ENCODE assay signal across 23 mouse cellular contexts in genomic region chr3:86252588-86252987, GRCm38 (mm10). TPM values are rescaled to one million over a fixed set of nuclear protein-coding genes. Genes with fewer than 3 reads are reported as not detected.
DNase-seq lines count a peak whose midpoint lies in the region; ATAC-seq and TF ChIP-seq lines count a peak whose summit lies in the region.
"Had no signal": no experiment of that assay in that cellular context is flagged by ENCODE, and none has a peak within 500 bp of the region (broad histone marks: within the 10 kb centered on the region; RNA-seq: fewer than 3 reads in every experiment).

No protein-coding gene starts in this region.

- H3K4me3 ChIP-seq in liver, embryonic 12.5 days = no peak overlapping the region
- no peak overlapping the region for H3K4me3 ChIP-seq in liver, postnatal 0 days (ENCODE audit: low read depth, low read length)
- no peak overlapping the region for H3K4me3 ChIP-seq in midbrain, embryonic 11.5 days (ENCODE audit: low read depth, low read length)
- H3K4me3 ChIP-seq in midbrain, embryonic 13.5 days (replicated peaks) = no peak overlapping the region
- H3K4me3 ChIP-seq in liver, embryonic 15.5 days (replicated peaks) = peak overlapping the region; percentile 2; the same call in 1 of the 2 replicates
- no peak overlapping the region for H3K4me3 ChIP-seq in intestine, embryonic 16.5 days (ENCODE audit: low read length)
- H3K4me3 ChIP-seq: embryonic facial prominence, embryonic 10.5 days; embryonic facial prominence, embryonic 13.5 days; forebrain, embryonic 12.5 days; forebrain, embryonic 15.5 days; heart, adult 2 months; heart, embryonic 10.5 days; heart, embryonic 13.5 days had no signal

- H3K4me2 ChIP-seq in liver, embryonic 12.5 days = peak overlapping the region; percentile 41
- H3K4me2 ChIP-seq in liver, postnatal 0 days (ENCODE audit: low read depth, low read length) = no peak overlapping the region
- H3K4me2 ChIP-seq in midbrain, embryonic 11.5 days = no peak overlapping the region
- no peak overlapping the region for H3K4me2 ChIP-seq in midbrain, embryonic 13.5 days (replicated peaks)
- peak overlapping the region; percentile 42 for H3K4me2 ChIP-seq in liver, embryonic 15.5 days
- H3K4me2 ChIP-seq in intestine, embryonic 16.5 days (ENCODE audit: low read depth, low read length) = no peak overlapping the region
- H3K4me2 ChIP-seq: embryonic facial prominence, embryonic 13.5 days; forebrain, embryonic 12.5 days; forebrain, embryonic 15.5 days; heart, embryonic 13.5 days; hindbrain, embryonic 14.5 days had no signal

- H3K4me1 ChIP-seq in liver, embryonic 12.5 days = peaks cover 36% of the 10 kb centered on the region
- peaks cover 22% of the 10 kb centered on the region for H3K4me1 ChIP-seq in liver, postnatal 0 days (ENCODE audit: insufficient read depth)
- H3K4me1 ChIP-seq in midbrain, embryonic 11.5 days (ENCODE audit: control insufficient read depth, insufficient read depth, low read length) = no peaks in the 10 kb centered on the region
- H3K4me1 ChIP-seq in midbrain, embryonic 13.5 days (replicated peaks) = no peaks in the 10 kb centered on the region
- H3K4me1 ChIP-seq in liver, embryonic 15.5 days (replicated peaks) = peaks cover 33% of the 10 kb centered on the region
- H3K4me1 ChIP-seq in intestine, embryonic 16.5 days (ENCODE audit: control insufficient read depth, insufficient read depth, low read length) = no peaks in the 10 kb centered on the region
- H3K4me1 ChIP-seq: embryonic facial prominence, embryonic 13.5 days; forebrain, embryonic 12.5 days; forebrain, embryonic 15.5 days; heart, embryonic 10.5 days had no signal

- peak overlapping the region; percentile 66 for H3K27ac ChIP-seq in liver, embryonic 12.5 days
- no peak overlapping the region for H3K27ac ChIP-seq in liver, postnatal 0 days (ENCODE audit: low read depth)
- H3K27ac ChIP-seq in midbrain, embryonic 11.5 days (ENCODE audit: low read depth, low read length) = no peak overlapping the region
- H3K27ac ChIP-seq in midbrain, embryonic 13.5 days = no peak overlapping the region
- H3K27ac ChIP-seq in liver, embryonic 15.5 days (replicated peaks) = peak overlapping the region; percentile 64
- H3K27ac ChIP-seq in intestine, embryonic 16.5 days (ENCODE audit: low read length) = no peak overlapping the region
- H3K27ac ChIP-seq: embryonic facial prominence, embryonic 10.5 days; embryonic facial prominence, embryonic 13.5 days; forebrain, embryonic 12.5 days; forebrain, embryonic 15.5 days; heart, adult 2 months; heart, embryonic 10.5 days; heart, embryonic 13.5 days; hindbrain, embryonic 14.5 days; hindbrain, postnatal 0 days had no signal

- TF ChIP-seq EP300 in liver, postnatal 0 days (IDR thresholded peaks at IDR 0.05; ENCODE audit: low read depth) = no peak

- H3K27me3 ChIP-seq in liver, embryonic 12.5 days (replicated peaks) = no peaks in the 10 kb centered on the region
- H3K27me3 ChIP-seq in liver, postnatal 0 days (ENCODE audit: insufficient read depth, low read length) = no peaks in the 10 kb centered on the region
- no peaks in the 10 kb centered on the region for H3K27me3 ChIP-seq in midbrain, embryonic 11.5 days (ENCODE audit: control insufficient read depth, insufficient read depth, low read length)
- no peaks in the 10 kb centered on the region for H3K27me3 ChIP-seq in midbrain, embryonic 13.5 days
- H3K27me3 ChIP-seq in liver, embryonic 15.5 days = no peaks in the 10 kb centered on the region
- no peaks in the 10 kb centered on the region for H3K27me3 ChIP-seq in intestine, embryonic 16.5 days (replicated peaks; ENCODE audit: control insufficient read depth, insufficient read depth, low read length)
- H3K27me3 ChIP-seq: embryonic facial prominence, embryonic 13.5 days; forebrain, embryonic 12.5 days; forebrain, embryonic 15.5 days; heart, embryonic 13.5 days; Patski had no signal

- H3K9me3 ChIP-seq in liver, embryonic 12.5 days (replicated peaks) = no peaks in the 10 kb centered on the region
- H3K9me3 ChIP-seq in liver, postnatal 0 days (ENCODE audit: low read length) = no peaks in the 10 kb centered on the region
- no peaks in the 10 kb centered on the region for H3K9me3 ChIP-seq in midbrain, embryonic 11.5 days (ENCODE audit: control insufficient read depth, low read length)
- H3K9me3 ChIP-seq in midbrain, embryonic 13.5 days = no peaks in the 10 kb centered on the region
- no peaks in the 10 kb centered on the region for H3K9me3 ChIP-seq in liver, embryonic 15.5 days (replicated peaks)
- no peaks in the 10 kb centered on the region for H3K9me3 ChIP-seq in intestine, embryonic 16.5 days (ENCODE audit: control insufficient read depth, low read length)
- H3K9me3 ChIP-seq: embryonic facial prominence, embryonic 10.5 days; embryonic facial prominence, embryonic 13.5 days; forebrain, embryonic 12.5 days; forebrain, embryonic 15.5 days; heart, embryonic 10.5 days; heart, embryonic 13.5 days had no signal

- ATAC-seq in liver, embryonic 12.5 days = no peak
- no peak for ATAC-seq in liver, postnatal 0 days
- no peak for ATAC-seq in midbrain, embryonic 11.5 days (ENCODE audit: low FRiP score)
- ATAC-seq in midbrain, embryonic 13.5 days = no peak
- ATAC-seq in liver, embryonic 15.5 days (ENCODE audit: insufficient read depth) = peak; percentile 45; the same call in 1 of the 2 replicates
- no peak for ATAC-seq in intestine, embryonic 16.5 days
- ATAC-seq: forebrain, embryonic 15.5 days; hindbrain, postnatal 0 days; Patski had no signal

- no peak for DNase-seq in liver, postnatal 0 days
- peak; percentile 51 for DNase-seq in midbrain, embryonic 11.5 days (ENCODE audit: low spot score, missing footprints)
- no peak for DNase-seq in embryo, embryonic 10.5 days (ENCODE audit: low spot score)
- DNase-seq: adrenal gland, postnatal 10 days; embryo, embryonic 11 days; gastrocnemius, postnatal 10 days; gastrocnemius, postnatal 36 days; heart, adult 2 months; heart, postnatal 14 days; heart, postnatal 4 days had no signal

- H3K9ac ChIP-seq in liver, embryonic 12.5 days = peak overlapping the region; percentile 31; the same call in 1 of the 2 replicates
- H3K9ac ChIP-seq in liver, postnatal 0 days (replicated peaks) = no peak overlapping the region
- H3K9ac ChIP-seq in midbrain, embryonic 11.5 days (ENCODE audit: low read length) = no peak overlapping the region
- H3K9ac ChIP-seq in midbrain, embryonic 13.5 days (replicated peaks) = no peak overlapping the region
- H3K9ac ChIP-seq in liver, embryonic 15.5 days = 0 out of 2 replicates have a peak overlapping the region, but pooled peaks have one; percentile 18
- no peak overlapping the region for H3K9ac ChIP-seq in intestine, embryonic 16.5 days (ENCODE audit: low read depth, low read length)
- H3K9ac ChIP-seq: embryonic facial prominence, embryonic 13.5 days; forebrain, embryonic 12.5 days; forebrain, embryonic 15.5 days; heart, embryonic 13.5 days; hindbrain, embryonic 14.5 days had no signal

- TF ChIP-seq CTCF in liver, postnatal 0 days (IDR thresholded peaks at IDR 0.05; ENCODE audit: low read depth) = no peak

- H3K36me3 ChIP-seq in liver, embryonic 12.5 days = no peaks in the 10 kb centered on the region
- H3K36me3 ChIP-seq in liver, postnatal 0 days (replicated peaks; ENCODE audit: insufficient read depth, low read length) = no peaks in the 10 kb centered on the region
- no peaks in the 10 kb centered on the region for H3K36me3 ChIP-seq in midbrain, embryonic 11.5 days (ENCODE audit: control insufficient read depth, insufficient read depth, low read length)
- no peaks in the 10 kb centered on the region for H3K36me3 ChIP-seq in midbrain, embryonic 13.5 days
- H3K36me3 ChIP-seq in liver, embryonic 15.5 days (replicated peaks) = no peaks in the 10 kb centered on the region
- H3K36me3 ChIP-seq in intestine, embryonic 16.5 days (ENCODE audit: control insufficient read depth, insufficient read depth, low read length) = no peaks in the 10 kb centered on the region
- H3K36me3 ChIP-seq: embryonic facial prominence, embryonic 10.5 days; embryonic facial prominence, embryonic 13.5 days; forebrain, embryonic 12.5 days; forebrain, embryonic 15.5 days; heart, embryonic 10.5 days; heart, embryonic 13.5 days had no signal

RNA-seq across cellular contexts. Expression of gene Lrba, which starts 28.1 kb away (rescaled TPM):
- 3.3 and 3.6 TPM in 2 replicates for polyA plus RNA-seq in liver, embryonic 12.5 days (2016; fragmentation: Nextera tagmentation; extraction: Ambion mirVana)
- 1.6 and 1.8 TPM in 2 replicates for polyA plus RNA-seq in liver, postnatal 0 days (2015; fragmentation: Nextera tagmentation; extraction: Ambion mirVana)
- polyA plus RNA-seq in midbrain, embryonic 11.5 days (2014; fragmentation: Nextera tagmentation; extraction: Ambion mirVana) = 7.9 TPM in 2 replicates
- 5.5 and 7.0 TPM in 2 replicates for polyA plus RNA-seq in midbrain, embryonic 13.5 days (2015; fragmentation: Nextera tagmentation; extraction: Ambion mirVana)
- 2.4 and 3.2 TPM in 2 replicates for polyA plus RNA-seq in liver, embryonic 15.5 days (2015; fragmentation: Nextera tagmentation; extraction: Ambion mirVana)
- 5.9 and 6.0 TPM in 2 replicates for polyA plus RNA-seq in intestine, embryonic 16.5 days (2015; fragmentation: Nextera tagmentation; extraction: Ambion mirVana)

Comparison
In these comparisons a context has a peak if more than half of its experiments do, and no peak if none do; other contexts are left out.
1. H3K27ac ChIP-seq: peak in liver, embryonic 12.5 days (single experiment) and liver, embryonic 15.5 days (single experiment); none in liver, postnatal 0 days (single experiment), midbrain, embryonic 11.5 days (single experiment), midbrain, embryonic 13.5 days (single experiment) and intestine, embryonic 16.5 days (single experiment).
2. H3K4me2 ChIP-seq: peak in liver, embryonic 12.5 days (single experiment) and liver, embryonic 15.5 days (single experiment); none in liver, postnatal 0 days (single experiment), midbrain, embryonic 11.5 days (single experiment), midbrain, embryonic 13.5 days (single experiment) and intestine, embryonic 16.5 days (single experiment).
3. H3K9ac ChIP-seq: peak in liver, embryonic 12.5 days (single experiment) and liver, embryonic 15.5 days (single experiment); none in liver, postnatal 0 days (single experiment), midbrain, embryonic 11.5 days (single experiment), midbrain, embryonic 13.5 days (single experiment) and intestine, embryonic 16.5 days (single experiment).